Mouse (Mus musculus): ENCODE results near the gene Rpl19.

DNA sequence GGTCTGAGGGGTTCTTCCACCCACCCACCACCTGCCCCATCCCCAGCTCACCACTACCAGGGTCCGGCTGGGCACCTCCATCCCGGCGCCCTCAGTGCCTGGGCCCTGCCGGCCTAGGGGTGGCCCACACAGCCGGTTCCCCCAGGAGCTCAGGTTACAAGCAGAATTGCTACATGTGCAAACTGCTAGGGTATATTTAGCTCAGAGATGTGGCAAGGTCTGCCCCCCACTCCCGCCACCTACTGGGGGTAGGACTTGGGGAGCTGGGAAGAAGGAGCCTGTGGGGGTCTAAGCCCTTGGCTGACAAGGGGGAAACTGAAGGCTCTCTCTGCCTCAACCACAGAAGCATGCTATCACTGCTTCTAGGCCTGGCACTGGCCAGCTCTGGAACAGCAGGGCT, 8.3 kb upstream of the Rpl19 start:
- TF ChIP-seq CTCF (IDR thresholded peaks at IDR 0.05; ENCODE audit: extremely low read depth, insufficient read depth, low read length) (no peak), POLR2A (IDR thresholded peaks at IDR 0.05; ENCODE audit: extremely low read depth, insufficient read depth, low read length) (no peak)
